Mouse (Mus musculus): ENCODE results near the gene Chst8. TPM values are rescaled to one million over a fixed set of nuclear protein-coding genes. Genes with fewer than 3 reads are reported as not detected.

Gene Chst8
- under 1 TPM in 1 of 2 experiments, not detected in 1; 0.22 TPM for total RNA-seq (2021)

DNA sequence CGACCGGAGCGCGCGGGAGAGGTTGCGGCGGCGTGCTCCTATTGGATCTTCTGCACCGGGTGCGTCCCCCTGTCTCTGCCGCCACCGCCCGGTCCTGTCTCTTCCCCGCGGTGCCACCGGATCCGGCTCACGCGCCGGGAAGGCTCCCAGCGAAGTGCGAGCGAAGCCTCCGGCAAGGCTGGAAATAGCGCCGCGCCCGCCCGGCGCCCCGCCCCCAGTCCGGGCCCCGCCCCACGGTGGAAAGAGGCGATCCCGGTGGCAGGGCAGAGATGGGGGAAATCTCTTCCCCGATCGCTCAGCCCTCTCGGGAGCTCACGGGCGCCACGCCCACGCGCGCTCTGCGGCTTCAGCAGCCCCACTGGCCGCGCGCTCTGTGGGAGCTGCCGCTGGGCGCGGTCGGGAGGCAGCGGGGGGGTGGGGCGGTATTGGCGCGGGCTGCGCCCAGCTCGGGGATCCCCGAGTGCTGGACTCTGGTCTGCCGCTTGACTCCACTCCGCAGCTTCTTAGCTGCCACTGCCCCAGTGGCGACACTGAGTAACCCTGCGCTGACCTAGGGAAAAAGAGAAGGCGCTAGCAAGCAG lies at the start of gene Chst8:
Gene Chst8, minus strand, starts transcription at position 181 of the 581 bp plus-strand sequence.
- DNase-seq (ENCODE audit: low spot score) = peak; percentile 38
- intact Hi-C loops (cut with DNase I) = loop anchor here (5.0 kb wide), 1 partner anchor 135 kb away; no protein-coding TSS in a partner anchor

DNA sequence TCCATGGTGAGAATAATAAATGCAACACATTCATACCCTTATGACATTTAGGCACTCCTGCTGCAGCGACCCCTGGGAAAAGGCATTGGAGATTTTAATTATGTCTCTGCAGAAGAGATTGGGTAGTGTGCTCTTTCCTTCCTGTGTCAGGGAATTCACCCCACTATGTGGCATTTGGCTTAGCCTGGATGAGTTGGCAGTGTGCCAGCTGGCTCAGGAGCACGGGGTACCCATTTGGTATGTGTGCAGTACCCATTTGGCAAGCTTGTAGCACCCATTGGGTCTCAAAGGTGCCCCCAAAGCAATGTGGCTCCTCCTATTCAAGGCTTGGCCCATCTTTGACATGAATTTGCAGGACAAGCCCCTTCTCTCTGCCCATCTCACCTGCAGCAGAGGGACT lies 45.8 kb upstream of the Chst8 start:
- DNase-seq (ENCODE audit: low spot score) = no peak
- intact Hi-C loops (cut with DNase I) = no loop called here

GRCm38 (mm10) chr7:34854781-34855352 lies 42.4 kb upstream of the Chst8 start:
- intact Hi-C loops (cut with DNase I) = no loop called here

GRCm38 (mm10) chr7:34853393-34853792 lies 40.9 kb upstream of the Chst8 start:
- intact Hi-C loops (cut with DNase I) = no loop called here

More at GRCm38 (mm10) chr7:34854781-34855352, 42.4 kb upstream of the Chst8 start:
- DNase-seq (ENCODE audit: low spot score) = no peak

DNA sequence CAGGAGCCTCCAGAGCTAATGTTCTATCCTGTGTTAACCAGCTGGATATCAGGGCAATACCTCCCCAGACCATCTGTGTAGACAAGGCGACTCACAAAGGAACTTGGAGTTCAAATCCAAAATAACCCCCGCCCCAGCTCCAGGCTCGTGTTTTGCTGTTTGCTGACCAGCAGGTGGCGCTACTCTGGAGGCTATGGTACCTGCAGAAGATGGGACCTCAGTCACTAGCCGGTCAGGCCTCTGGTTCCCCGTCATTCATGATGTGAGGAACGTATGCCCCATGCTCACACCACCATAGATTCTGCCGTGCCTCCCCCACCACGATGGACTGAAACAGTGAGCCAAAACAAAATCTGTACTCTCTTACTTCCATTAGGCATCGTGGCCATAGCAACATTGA lies 37.1 kb upstream of the Chst8 start:
- intact Hi-C loops (cut with DNase I) = no loop called here
- DNase-seq (ENCODE audit: low spot score) = no peak

More at GRCm38 (mm10) chr7:34853393-34853792, 40.9 kb upstream of the Chst8 start:
- DNase-seq (ENCODE audit: low spot score) = no peak

GRCm38 (mm10) chr7:34848811-34849210 lies 36.3 kb upstream of the Chst8 start:
- DNase-seq (ENCODE audit: low spot score) = no peak

DNA sequence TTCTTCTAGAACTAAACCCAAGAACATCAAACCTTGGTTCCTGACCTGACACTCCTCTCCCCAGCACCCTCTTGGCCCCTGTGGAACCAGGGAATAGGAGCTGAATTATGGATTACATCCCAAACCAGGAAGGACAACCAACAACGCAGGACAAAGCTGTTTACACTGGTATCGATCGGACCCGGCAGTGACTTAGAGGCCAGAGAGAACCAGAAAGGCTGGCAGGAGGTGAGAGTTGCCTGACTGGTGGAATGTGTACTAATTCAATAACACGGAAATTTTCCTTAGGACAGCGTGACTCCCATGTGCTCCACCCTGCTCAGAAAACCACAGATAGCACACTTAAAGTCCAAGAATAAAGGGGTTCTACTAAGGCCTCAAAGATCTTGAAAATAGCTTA lies 35.4 kb upstream of the Chst8 start:
- no peak for DNase-seq (ENCODE audit: low spot score)
- intact Hi-C loops (cut with DNase I) = no loop called here

More at GRCm38 (mm10) chr7:34848811-34849210, 36.3 kb upstream of the Chst8 start:
- intact Hi-C loops (cut with DNase I) = no loop called here

- intact Hi-C loops (cut with DNase I) = no loop called here
- DNase-seq (ENCODE audit: low spot score) = no peak
These were observed 34.9 kb upstream of the Chst8 start for GRCm38 (mm10) chr7:34847410-34847809.

DNA sequence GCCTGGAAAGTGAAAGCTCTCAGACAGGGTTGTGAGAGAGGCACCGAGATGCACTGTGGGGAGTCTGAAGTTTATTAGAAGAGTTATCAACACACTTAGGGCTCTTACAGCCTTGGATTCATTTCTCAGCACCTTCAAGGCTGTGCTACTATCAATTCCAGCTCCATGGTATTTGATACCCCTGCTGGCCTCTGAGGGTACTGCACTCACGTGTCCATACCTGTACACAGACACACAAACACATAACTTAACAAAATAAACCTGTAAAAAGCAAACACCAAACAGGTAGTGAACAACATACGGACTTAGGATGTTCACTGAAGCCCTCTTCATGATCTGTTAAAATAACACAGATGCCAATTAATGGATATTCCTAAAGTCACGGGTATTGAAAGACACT lies 26.2 kb upstream of the Chst8 start:
- intact Hi-C loops (cut with DNase I) = no loop called here
- DNase-seq (ENCODE audit: low spot score) = no peak

GRCm38 (mm10) chr7:34838231-34838630 lies 25.7 kb upstream of the Chst8 start:
- DNase-seq (ENCODE audit: low spot score) = no peak
- intact Hi-C loops (cut with DNase I) = no loop called here

- no peak for DNase-seq (ENCODE audit: low spot score)
- intact Hi-C loops (cut with DNase I) = no loop called here
These were observed 13.9 kb upstream of the Chst8 start for GRCm38 (mm10) chr7:34826255-34826909.

DNA sequence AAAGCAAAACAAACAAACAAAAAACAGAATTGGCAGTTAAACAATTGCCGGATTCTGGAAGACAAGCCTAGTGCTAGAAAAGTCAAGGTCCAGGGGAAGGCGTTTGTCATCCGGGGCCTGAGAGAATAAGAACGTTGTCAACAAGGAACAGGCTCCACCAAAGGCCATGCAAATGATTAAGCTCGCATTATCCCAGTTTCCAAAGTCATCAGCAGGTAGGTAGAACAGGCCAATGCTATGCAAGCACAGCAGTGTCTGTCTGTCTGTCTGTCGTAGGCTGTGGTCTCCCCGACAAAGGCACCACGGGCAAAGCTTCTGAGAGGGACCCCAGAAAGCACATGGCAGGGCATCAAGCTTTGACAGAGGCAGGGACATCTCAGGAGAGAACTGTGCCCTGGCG lies 9.1 kb upstream of the Chst8 start:
- intact Hi-C loops (cut with DNase I) = no loop called here
- no peak for DNase-seq (ENCODE audit: low spot score)

DNA sequence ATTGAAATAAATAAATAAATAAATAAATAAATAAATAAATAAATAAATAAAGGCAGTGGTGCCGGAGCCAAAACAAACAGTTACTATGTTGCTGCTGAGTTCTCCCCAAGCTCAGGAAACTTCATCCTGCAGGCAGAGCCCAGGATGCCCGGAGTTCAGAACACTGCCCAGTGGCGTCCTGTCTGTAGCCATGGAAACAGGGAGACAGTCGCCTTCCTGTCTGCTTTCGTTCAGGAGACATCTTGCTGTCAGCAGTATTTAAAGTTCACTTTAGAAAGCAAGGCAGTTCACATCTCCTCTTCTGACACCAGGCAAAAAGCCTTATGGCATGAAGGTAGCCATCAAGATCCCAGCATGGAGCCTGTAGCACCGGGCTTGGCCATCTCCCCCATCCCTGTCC lies 8.0 kb upstream of the Chst8 start:
- DNase-seq (ENCODE audit: low spot score) = no peak
- intact Hi-C loops (cut with DNase I) = no loop called here

DNA sequence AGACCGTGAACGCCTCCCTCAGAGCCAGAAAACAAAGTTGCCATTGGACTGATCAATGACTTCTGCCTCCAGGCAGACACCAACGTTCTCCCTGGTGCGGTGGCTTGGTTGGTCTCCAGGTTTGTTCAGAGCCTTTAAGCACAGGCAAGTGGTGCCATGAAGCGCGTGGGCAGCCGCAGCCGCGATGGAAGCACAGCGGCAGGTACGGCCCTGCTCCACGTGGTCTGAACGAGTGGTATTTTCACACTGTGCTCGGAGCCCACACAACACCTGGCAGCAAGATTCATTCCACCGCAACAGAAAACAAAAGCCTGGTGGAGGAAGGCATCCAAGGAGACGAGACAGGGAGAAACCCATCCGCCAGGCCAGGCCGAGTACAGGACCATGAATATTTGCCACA lies 7.3 kb upstream of the Chst8 start:
- intact Hi-C loops (cut with DNase I) = no loop called here
- no peak for DNase-seq (ENCODE audit: low spot score)

DNA sequence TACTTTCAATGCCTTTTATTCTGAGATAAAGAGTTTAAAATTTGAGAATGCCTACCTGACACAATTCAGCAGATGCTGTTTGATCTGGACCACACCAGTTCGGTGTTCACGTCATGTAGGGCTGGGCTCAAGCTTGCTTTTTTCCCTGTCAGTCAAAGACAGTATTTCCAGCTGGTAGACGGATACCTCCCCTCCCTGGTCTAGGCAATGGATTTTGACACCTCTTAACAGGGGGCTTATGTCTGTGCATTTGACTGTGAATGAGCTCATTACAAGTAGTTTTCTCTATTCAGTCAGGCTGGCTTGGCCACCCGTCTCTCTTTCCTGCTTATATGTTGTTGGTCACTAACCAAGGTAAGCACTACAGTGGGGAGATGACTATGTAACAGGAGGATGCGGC lies 6.1 kb upstream of the Chst8 start:
- intact Hi-C loops (cut with DNase I) = no loop called here
- no peak for DNase-seq (ENCODE audit: low spot score)

- no peak for DNase-seq (ENCODE audit: low spot score)
- intact Hi-C loops (cut with DNase I) = no loop called here
These were observed 4.5 kb upstream of the Chst8 start for GRCm38 (mm10) chr7:34816981-34817380.

- intact Hi-C loops (cut with DNase I) = loop anchor here (5.0 kb wide), 1 partner anchor 138 kb away; no protein-coding TSS in a partner anchor
- DNase-seq (ENCODE audit: low spot score) = no peak
These were observed 2.3 kb upstream of the Chst8 start for GRCm38 (mm10) chr7:34814801-34815200.

DNA sequence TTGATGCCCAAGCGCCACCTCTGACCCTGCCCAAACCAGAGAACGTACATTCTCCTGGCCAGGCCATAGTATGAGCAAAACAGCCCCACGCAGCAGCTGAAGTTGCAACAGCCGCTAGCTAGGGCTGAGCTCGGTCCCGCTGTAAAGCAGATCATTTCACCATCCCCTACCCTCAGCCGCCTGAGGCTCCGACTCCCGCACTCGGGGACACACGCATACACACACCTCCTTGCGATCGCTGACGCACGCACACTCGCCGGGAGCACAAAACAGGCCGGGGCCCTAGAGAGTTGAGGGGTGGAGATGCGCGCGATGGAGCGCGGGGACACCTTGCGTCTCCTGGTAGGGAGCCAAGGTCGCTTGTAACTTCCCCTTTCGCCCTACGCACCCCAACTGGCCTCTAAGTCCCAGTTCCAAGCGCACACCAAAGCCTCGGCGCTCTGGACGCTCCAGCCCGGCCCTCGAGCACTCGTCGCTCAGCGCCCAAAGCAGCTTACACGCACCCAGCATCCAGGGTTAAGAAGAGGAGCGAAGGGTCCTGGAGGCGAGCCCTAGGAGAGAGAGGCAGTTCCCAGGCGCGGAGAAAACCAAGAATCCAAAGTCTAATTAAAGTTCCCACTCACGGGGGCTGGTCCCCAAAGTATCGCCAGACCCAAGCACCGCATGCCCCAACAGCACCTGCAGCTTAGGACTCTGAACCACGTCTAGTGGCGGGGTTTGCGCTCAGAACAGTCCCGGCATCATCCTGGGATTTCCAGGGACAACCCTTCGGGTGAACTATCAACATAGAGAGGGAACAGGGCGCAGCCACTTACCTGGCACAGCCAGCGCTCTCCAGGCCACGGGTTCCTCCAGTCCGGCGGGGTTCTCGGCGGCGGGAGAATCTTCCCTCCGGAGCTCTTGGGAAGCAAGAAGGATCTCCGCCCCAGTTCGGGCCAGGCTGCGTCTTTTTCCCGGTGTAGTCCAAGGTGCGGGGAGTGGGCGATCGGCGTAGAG lies 682 bp downstream of the Chst8 start:
- intact Hi-C loops (cut with DNase I) = loop anchor here (5.0 kb wide), 1 partner anchor 135 kb away; no protein-coding TSS in a partner anchor
- no peak for DNase-seq (ENCODE audit: low spot score)

- intact Hi-C loops (cut with DNase I) = loop anchor here (5.0 kb wide), 1 partner anchor 134 kb away; no protein-coding TSS in a partner anchor
- no peak for DNase-seq (ENCODE audit: low spot score)
These were observed 1.5 kb downstream of the Chst8 start for GRCm38 (mm10) chr7:34811060-34811459.

DNA sequence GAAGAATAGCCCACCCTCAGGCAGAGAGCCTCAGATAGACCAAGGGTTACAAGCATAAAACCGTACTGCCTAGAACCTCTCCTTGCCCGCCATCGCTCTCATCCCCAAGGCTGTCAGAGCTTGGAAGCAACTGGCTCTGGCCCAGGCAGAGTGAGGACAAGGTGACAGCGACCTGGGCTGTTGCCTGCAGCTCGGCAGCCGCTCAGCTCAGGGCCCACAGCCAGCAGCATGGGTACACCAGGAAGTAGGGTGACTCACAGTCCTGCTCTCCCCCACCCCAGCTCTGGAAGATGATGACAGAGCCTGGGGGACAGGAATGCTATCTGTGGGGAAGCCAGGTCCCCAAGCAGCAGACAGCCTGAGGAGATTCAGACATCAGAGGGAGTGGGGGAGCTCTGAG lies 6.2 kb downstream of the Chst8 start:
- intact Hi-C loops (cut with DNase I) = no loop called here
- peak; percentile 19 for DNase-seq (ENCODE audit: low spot score)

All from heart, postnatal 25 days (tissue).